Mouse (Mus musculus) olfactory bulb, adult 2 months (tissue): ENCODE measurements around the gene Tshz2.

Source experiments
- CTCF ChIP-seq: fragments of 200-500 bp; IDR thresholded peaks from 2 replicates; pipeline ENCODE4 v1.5.1; 2012; ENCODE audit warnings: low read depth, mild to moderate bottlenecking, low read length, moderate library complexity; ENCODE audit not compliant: insufficient read depth
- POLR2A ChIP-seq: fragments of 200-500 bp; IDR thresholded peaks from 2 replicates; pipeline ENCODE4 v1.6.1; 2012; ENCODE audit warnings: mild to moderate bottlenecking, low read depth, low read length, moderate library complexity; ENCODE audit not compliant: insufficient read depth

DNA sequence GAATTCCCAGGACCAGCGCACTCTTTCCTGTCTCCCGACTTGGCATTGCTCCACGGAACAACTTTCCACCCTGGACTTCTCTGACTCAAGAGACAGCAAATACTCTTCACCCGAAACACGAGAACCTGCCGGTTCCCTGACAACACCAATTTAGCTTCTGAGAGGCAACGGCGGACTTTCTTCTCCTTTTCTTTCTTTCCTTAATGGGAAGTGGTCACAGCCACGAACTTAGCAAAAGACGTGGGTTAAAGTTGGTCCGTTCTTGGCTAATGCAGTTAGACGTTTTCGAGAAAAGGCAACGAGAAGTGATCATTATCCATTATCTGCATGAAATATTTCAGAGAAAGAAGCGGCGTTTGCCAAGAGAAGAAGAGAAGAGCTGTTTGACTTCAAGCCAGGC lies 240.6 kb downstream of the Tshz2 start:
- no peak for TF ChIP-seq CTCF
- no peak for TF ChIP-seq POLR2A
